Mouse (Mus musculus) c-Kit-positive CD71-negative TER-119-negative erythroid progenitor cells, embryonic 14.5 days (primary cell): ENCODE data around the gene Pip5kl1.
A peak's percentile ranks its signal among the peaks of the same experiment; 100 is the strongest.

Experiments used
- DNase-seq: peaks from one replicate; pipeline ENCODE4 v3.0.0-alpha.2; 2013; ENCODE audit warnings: low read depth

The Pip5kl1 gene

DNA sequence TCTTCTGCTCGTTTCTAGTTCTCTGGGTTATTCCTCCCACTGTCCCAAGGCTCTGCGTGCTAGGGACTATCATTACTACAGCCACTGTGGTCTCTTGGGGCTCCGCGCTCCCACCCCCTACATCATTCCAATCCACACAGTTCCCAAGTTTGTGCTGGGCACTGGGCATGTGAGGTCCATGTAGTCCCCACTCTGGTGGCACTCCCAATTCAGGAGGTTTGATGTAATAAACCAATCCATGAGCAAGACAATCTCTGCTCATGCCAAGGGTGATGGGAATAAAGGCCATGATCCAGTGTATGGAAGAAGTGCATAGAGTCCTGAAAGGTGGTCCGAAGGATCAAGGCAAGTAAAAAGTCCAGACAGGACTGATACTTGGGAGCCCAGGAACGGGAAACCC is at the start of gene Pip5kl1:
TSS of gene Pip5kl1 (plus strand) at position 301 of the 400 bp plus-strand sequence.
- DNase-seq: no peak

DNA sequence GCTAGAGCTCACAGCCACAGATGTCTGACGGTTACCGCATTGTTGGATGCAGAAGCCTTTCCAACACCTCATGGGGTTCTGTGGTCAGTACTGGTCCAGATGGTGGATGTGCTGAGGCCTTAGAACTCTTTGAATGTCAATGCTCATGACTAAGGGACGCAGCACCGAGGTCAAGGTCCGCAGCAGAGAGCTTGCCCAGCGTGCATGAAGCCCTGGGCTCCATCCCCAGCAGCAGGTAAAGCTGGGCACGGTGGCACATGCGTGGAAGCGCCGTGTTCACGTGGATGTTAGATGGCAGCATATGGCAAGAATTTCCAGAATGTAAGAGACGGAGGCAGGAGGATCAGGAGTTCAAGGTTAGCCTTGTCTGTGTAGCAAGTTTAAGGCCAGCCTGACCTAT is 48.8 kb upstream of the Pip5kl1 start:
- no peak for DNase-seq

DNA sequence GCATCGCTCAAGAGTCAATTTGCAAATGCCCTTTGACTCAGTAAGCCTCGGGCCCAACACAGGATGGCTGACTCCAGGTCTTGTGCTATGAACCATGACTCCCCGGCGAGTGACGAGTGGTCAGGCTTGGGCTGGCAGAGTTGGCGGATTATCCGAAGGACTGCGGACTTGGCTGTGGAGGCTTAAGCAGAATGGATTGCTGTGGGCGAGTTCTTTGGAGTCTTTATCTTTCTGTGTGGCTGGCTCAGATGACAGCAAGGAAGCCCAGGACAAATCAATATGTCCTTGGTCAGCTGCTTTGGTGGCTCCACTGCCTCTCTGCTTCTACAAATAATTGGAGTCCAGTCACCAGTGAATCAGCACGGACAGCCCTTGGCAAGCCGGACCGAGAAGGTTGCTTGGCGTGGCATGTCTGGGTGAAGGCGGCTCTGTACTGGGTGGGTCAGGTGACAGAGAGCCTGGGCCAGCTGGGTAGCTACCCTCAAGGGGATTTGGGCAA is 47.1 kb upstream of the Pip5kl1 start:
- no peak for DNase-seq

DNA sequence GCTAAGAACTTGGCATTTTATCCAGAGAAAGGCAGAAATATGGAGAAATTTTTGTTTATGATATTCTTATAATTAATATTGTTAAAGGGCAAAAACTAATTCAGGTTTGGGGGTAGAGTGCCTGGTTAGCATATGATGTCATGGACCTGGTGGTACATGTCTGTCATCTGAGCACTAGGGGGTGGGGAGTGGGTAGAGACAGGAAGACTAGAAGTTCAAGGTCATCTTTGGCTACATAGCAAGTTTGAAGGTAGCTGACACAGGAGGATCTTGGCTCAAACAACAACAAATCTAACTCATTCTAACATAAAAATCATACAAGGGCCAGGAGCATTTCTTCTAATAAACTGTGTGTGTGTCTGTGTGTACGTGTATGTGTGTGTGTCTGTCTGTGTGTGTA is 46.3 kb upstream of the Pip5kl1 start:
- no peak for DNase-seq

DNA sequence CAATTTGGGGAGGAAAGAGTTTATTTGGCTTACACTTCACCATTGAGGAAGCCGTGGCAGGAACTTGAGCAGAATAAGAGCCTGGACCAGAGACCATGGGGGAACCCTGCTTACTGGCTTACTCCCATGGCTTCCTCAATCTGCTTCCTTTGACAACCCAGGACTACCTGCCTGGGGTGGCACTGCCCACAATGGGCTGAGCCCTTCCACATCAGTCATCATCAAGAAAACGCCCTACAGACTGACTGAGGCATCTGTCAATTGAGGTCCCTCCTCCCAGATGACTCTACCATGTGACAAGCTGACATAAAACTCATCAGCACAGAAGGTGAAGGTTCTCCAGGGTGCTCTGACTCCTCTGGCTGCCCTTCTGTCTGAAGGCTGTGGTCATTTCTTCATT is 44.1 kb upstream of the Pip5kl1 start:
- no peak for DNase-seq

DNA sequence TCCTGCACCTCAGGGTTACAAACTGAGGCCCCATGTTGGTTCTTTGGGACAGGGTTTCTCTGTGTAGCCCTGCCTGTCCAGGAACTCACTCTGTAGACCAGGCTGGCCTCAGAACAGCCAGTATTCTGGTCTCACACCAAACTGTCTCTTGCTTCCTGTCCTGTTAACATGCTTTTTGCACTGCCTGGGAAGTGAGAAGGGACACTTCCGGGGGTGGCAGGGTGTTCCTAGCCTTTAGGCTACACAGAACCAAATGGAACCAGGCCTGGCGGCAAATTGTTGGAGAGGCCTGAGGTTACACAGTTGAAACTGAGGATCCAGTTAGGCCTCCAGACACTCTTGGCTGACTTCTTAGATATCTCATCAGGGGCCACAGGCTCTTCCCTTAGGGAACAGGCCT is 41.4 kb upstream of the Pip5kl1 start:
- no peak for DNase-seq

DNA sequence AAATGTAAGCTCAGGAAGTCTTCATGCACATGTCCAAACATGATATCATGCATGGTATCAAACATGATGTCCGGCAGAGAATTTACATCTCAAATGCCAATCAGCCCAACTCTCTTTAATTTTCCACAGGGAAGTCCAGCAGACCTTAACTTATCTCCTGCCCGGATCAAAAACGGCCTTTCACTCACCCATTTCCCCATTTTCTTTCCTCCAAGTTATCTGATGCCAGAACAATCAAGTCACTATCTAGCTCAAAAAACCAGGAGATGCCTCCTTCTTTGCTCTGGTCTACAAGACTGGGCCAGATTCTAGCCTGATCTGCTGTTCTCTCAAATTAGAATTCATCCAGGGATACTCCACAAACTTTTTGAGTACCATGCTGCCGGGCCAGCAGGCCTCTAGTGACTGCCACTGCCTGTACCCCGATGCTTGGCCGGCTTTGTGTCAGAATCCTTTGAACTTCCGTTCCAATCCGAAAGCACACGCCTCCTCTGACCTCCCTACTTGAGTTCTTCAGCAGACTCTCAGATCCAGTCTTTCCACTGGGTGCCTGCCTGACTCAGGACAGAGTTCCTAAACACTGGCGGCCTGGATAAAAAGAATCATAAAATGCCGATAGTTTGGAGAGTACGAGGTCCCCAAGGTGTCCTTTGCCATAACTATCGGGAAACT is 40.4 kb upstream of the Pip5kl1 start:
- no peak for DNase-seq

DNA sequence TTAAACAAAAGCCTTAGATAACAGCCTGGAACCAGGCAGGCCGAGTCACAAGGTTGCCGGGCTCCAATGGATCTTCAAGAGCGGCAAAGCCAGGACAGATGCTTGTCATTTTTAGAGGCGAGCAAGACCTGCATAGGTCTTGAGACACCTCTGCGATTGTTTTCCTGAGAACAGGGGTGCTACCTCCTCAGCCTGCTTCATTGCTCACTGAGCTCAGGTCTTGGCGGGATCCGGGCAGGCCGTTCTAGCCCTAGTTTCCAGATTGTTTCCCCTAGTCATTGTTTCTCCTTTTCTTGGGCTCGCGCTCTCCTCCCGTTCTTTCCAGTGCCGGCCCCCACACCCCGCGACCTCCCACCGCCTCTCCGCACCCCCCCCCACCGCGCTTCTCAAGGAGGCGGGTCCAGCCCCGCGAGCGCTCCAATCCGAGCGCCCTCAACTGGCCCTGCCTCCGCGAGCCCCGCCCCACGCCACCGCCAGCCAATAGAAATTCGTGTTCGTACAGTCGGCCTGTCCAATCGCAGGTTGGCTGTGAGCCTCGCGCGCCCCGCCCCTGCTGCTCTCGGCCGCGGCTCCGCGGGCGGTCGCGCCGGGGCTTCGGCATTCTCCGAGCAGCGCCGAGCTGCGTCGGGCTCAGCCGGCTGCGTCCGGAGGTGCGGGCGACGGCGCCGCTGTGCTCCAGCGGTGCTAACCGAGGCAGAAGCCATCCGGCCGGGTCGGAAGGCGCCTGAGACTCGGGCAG is 39.7 kb upstream of the Pip5kl1 start, which contains the start of gene Fam102a:
TSS of gene Fam102a (plus strand) at position 600 of the 739 bp plus-strand sequence.
- peak; percentile 91 for DNase-seq

DNA sequence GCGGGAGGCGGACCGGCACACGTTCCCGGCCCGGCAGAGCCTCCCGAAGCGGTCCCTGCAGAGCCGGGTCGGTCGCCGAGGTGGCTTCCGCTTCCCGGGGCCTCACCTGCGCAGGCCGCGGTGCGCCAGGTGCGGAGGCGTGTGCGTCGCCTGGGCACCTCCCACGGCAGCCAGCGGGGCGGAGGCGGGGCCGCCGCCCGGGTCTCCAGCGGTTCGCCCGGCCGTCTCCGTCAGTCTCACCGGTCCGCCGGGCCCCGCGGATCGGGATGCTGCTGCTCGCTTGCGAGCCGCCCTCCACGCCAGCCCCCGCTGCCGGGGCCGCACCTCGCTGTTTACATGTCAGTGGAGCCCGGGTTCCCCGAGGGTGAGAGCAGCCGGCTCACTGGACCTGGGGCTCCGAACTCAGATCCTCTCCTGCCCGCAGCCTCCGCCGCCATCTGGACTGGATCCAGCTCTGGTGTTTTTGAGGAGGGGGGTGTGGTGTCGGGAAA is 39.1 kb upstream of the Pip5kl1 start:
- no peak for DNase-seq

DNA sequence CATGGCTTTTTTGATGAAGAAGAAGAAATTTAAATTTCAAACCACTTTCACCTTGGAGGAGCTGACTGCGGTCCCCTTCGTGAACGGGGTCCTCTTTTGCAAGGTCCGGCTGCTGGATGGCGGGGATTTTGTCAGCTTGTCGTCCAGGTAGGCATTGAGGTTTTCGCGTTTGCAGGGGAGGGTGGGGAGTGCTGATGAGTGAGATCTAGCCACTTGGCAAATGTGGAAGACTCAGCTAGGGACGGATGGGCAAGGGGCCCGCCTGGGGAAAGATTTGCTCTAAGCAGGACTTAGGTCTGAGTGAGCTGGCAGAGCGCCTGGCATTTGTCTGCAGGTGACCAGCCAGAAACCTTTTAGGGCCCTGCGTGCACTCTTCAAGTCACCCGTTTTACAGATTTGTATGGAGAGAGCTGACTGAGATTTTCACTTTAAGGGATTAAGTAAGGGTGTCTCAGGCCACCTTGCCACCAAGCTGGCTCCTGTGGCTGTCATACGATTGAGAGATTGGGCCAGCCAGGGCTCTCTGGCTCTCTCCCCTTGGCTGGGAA is 38.4 kb upstream of the Pip5kl1 start:
- no peak for DNase-seq

DNA sequence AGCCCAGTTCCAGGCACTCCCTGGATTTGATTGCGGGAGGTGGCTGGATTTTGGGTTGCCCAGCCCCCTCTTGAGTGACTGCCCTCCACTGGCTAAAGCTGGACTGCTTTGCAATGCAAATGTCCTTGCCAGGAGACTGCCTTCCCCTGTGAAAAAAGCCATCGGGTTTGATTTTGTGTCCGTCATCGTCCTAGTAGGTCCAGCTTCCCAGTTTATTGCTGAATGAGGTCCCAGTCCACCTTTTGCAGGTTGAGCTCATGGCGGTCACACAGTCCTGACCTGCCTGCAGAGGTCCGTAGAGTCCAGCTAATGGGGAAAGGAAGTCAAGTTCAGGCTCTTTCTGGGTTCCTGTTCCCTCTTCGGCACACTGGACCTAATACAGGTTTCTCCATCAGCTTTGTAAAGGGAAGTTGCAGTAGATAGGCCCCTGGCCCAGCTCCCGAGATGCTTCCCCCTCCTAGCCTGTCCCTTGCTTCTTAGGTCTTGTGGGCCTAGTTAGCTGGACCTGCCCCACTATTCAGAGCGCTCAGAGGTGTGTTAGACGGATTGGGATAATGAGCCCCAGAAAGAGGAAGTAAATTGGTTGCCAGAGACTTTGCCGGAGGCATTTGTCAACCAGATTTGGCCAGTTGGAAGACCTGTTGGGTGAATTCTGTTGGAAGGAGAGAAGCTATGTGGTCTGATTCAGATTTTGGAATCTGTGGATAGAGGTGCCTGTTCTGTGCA is 37.8 kb upstream of the Pip5kl1 start:
- DNase-seq: no peak

DNA sequence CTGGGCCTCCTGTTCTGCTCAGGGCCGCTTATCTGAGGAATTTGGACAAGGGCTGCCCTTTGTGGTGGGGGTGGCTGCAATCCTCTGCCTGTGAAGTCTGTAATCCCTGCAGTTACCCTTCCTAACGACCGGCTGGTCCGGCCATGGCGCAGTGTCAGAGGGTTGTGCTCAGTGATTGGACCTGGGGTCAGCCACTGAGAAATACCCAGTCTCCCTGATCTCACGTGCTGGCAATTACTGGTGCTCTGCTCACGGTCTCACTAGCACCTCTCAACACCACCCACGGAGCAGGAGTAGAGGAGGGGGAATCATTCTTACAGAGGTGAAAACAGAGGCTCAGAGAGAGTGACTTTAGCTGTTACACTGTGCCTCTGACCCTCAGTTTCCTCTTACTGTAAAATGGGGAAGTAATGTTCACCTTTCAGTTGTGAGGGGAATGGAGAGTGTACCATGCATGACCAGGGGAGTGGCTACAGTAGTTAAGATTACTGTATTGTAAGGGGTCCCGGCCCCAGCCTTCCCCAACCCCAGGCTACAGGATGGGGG is 37.2 kb upstream of the Pip5kl1 start:
- DNase-seq: no peak

DNA sequence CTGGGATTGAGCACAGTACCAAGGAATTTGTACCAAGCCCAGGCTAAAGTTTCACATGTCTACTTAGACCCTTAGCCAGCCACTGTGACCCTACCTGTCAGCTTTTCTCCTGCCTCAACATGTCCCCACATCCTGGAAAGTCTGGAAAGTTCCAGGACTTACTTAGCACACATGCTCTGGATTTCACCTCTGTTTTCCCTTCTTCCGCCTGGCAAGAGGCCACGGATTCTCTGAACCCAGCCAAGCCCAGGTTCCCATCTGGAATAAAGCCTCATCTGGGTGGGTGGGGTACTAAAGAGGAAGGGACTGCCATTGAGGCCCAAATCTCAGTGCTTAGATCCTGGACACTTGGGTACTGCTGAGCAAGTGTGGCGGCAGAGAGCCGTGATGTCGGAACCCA is 36.7 kb upstream of the Pip5kl1 start:
- no peak for DNase-seq

DNA sequence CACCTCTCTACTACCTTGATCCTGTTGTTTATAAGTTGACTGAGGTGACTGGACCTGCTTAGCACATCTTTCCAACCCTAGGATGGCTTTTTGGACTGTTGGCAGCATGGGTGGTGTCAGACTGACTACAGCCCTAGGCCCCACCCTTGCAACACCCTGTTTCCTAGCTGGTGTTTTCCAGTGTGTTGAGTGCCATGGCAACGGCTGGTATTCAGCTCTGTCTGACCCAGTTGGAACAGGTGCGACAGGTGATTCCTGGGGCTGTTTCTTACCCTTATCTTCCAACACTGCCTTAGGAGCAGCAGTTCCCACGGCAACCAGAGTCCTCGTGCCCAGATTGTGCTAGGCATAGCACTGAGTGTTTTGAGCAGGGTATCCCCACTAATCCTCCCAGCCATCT is 36.1 kb upstream of the Pip5kl1 start:
- no peak for DNase-seq

DNA sequence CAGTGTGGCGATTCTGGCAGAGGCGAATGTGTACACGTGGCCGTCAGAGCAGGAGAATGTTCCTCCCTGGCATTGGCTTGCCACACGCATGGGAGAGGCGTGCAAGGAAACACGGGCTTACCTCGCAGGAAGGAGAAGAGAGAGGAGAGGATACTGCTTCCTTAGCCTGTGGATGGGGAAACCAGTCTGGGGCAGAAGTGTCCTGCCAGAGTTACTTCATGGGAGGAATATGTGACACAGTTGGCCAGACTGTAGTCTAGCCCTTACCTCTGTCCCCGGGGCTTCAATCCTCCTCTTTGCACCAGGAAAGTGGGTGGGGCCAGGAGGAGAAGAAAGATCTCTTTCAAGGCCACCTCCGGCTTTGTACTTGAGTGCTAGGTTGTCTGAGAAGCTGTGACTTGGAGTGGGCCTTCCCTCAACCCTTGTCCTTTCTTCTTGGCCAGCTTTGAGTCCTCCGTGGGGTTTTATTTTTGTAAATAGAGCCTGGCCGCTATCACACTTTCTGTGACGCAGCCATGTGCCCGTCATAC is 35.1 kb upstream of the Pip5kl1 start:
- no peak for DNase-seq

DNA sequence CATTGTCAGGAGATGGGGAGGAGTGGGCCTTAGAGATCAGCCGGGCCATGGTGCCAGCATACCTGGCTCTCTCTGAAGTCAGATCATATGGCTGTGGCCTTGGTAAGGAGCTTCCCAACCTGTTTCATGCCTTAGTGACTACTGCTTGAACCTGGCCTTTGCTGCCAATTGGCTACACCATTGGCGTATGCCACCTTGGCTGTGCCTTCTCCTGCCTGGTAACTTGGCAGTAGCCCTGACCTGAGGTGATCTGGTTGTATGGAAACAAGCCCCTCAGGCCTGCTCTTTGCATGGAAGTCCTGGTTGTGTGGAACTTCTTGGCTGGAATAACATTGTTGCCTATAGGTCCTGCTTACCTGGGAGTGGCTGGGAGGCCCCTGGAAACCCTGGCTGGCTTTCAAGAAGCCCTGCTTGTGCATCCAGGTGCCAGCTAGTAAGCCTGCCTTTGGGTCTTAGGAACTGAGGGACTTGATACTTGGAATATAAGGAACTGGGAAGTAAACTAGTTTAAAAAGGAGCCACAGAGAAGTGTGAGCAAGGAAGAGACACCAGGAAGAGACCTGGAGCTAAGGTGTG is 33.2 kb upstream of the Pip5kl1 start:
- DNase-seq: no peak

DNA sequence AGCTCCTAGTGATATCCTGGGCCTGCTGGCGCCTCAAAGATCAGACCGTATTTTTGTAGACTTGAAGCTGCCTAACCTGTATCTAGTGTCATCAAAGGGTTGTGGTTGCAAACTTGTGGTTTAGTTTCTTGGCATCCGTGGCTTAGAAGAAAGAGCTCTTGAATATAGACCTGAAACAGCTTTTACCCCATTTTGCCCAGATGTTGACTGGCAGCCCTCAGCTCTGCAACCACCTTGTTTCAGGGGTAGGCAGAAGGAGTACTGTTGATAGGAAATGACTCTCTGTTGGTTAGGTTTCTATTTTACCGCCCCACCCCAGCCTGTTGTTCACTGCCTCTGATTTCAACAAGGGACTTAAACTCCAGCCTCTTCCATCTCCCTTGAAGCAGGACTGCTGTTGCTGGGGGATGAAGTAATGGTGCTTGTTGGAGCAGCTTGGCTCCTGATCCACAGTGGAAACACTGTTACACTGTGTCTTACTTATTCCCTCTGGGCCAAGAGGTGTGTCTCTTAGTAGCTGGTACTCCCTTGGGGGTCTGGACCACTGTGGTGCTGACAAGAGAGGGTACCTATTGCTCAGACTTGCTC is 32.5 kb upstream of the Pip5kl1 start:
- DNase-seq: no peak

DNA sequence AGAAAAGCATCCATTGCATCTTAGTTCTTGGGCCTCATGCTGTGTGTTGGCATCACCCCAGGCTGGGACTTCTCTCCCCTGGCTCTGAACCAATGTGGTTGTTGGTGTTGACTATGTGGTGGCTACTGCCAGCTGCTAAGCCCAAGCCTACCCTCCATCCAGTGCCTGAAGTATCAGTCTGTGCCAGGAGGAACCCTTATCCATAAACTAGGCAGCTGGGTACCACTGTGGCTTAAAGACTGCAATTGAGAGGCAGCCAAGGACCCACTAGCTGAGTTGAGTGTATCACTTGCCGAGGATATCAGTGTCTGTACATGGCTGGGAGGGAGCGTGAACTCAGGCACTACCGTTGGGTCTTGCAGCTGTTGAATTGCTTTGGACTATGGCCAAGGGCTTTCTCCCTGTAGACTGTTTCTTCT is 31.6 kb upstream of the Pip5kl1 start:
- no peak for DNase-seq

DNA sequence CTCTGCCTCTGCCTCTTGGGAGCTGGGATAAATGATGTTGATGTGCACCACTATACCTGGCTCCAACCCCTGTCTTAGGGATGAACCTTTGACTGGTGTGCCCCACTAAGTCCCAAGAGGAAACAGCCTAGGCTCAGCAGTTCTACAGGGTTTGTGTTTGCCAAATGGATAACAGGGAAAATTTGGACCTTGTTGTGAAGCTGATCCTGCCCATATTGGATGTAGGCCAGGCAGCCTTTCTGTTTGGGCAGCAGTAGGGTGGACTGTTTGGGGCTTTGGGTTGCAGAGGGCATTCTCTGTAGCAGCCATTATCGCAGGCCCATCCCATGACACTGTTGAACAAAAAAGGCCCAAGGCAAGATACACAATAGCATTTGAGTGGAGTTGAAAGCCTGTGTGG is 27.6 kb upstream of the Pip5kl1 start:
- no peak for DNase-seq

DNA sequence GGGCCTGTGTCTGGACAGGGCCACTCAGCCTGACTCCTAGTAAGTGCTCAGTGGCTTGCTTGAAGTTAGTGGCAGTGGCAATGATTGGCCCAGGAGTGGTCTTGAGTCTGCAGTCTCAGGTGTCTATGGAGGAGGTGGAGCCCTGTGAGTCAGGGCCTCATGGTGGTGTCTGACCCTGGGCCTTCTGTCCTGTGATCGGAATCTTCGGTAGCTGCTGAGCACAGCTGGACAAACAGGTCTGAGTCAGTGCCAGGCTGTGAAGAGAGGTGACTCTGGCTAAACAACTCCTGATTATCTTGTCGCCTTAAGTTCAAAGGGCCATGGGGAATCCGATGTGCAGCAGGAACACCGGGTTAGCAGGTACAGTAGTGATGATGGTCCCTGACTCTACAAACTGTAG is 27.2 kb upstream of the Pip5kl1 start:
- no peak for DNase-seq
